In genomic region chr19:10449708-10450107, GRCm38 (mm10) we compare ENCODE assay signal across 9 mouse cellular contexts. TPM values are rescaled to one million over a fixed set of nuclear protein-coding genes. Genes with fewer than 3 reads are reported as not detected.
DNase-seq lines count a peak whose midpoint lies in the region; ATAC-seq and TF ChIP-seq lines count a peak whose summit lies in the region.
"Had no signal": no experiment of that assay in that cellular context is flagged by ENCODE, and none has a peak within 500 bp of the region (broad histone marks: within the 10 kb centered on the region; RNA-seq: fewer than 3 reads in every experiment).

No protein-coding gene starts in this region.

- TF ChIP-seq POLR2A in kidney, adult 2 months (IDR thresholded peaks at IDR 0.05; ENCODE audit: low read depth, low read length) = no peak

- no peak overlapping the region for H3K9ac ChIP-seq in stomach, embryonic 15.5 days

- H3K27ac ChIP-seq in gastrocnemius, adult 2 months = no peak overlapping the region
- H3K27ac ChIP-seq in kidney, adult 2 months (ENCODE audit: insufficient read depth, low read depth, low read length) = no peak overlapping the region
- no peak overlapping the region for H3K27ac ChIP-seq in limb, embryonic 10.5 days
- no peak overlapping the region for H3K27ac ChIP-seq in stomach, embryonic 15.5 days

- TF ChIP-seq CTCF in gastrocnemius, adult 2 months (IDR thresholded peaks at IDR 0.05) = peak; percentile 90; the same call in 1 of the 2 replicates
- TF ChIP-seq CTCF in kidney, adult 2 months (conservative IDR thresholded peaks at IDR 0.05; ENCODE audit: insufficient read depth, insufficient read length, low read depth, low read length) = peak; percentile 73

- H3K4me2 ChIP-seq in stomach, embryonic 15.5 days = no peak overlapping the region

- H3K4me3 ChIP-seq in gastrocnemius, adult 2 months = no peak overlapping the region
- H3K4me3 ChIP-seq in kidney, adult 2 months (ENCODE audit: insufficient read depth, low read depth, low read length) = no peak overlapping the region
- H3K4me3 ChIP-seq in limb, embryonic 10.5 days = no peak overlapping the region
- H3K4me3 ChIP-seq in stomach, embryonic 15.5 days (replicated peaks) = no peak overlapping the region
- H3K4me3 ChIP-seq: erythroblast, embryonic 14.5 days had no signal

- H3K36me3 ChIP-seq in kidney, adult 2 months (ENCODE audit: control insufficient read depth, insufficient read depth, low read length) = no peaks in the 10 kb centered on the region
- H3K36me3 ChIP-seq in limb, embryonic 10.5 days = no peaks in the 10 kb centered on the region
- H3K36me3 ChIP-seq in stomach, embryonic 15.5 days = no peaks in the 10 kb centered on the region

- 11% methylated on average over 3 of the region's 3 CpGs for WGBS in kidney, adult 2 months
- WGBS in limb, embryonic 10.5 days = 2% methylated on average over 3 of the region's 3 CpGs
- WGBS in stomach, embryonic 15.5 days = 3% methylated on average over 3 of the region's 3 CpGs

- H3K9me3 ChIP-seq in limb, embryonic 10.5 days (replicated peaks) = no peaks in the 10 kb centered on the region
- H3K9me3 ChIP-seq in stomach, embryonic 15.5 days = no peaks in the 10 kb centered on the region

- no peaks in the 10 kb centered on the region; the same call in 1 of the 2 replicates for H3K27me3 ChIP-seq in kidney, adult 2 months (replicated peaks; ENCODE audit: control insufficient read depth, insufficient read depth, low read length)
- peaks cover 37% of the 10 kb centered on the region for H3K27me3 ChIP-seq in limb, embryonic 10.5 days (ENCODE audit: low read depth, poor library complexity, severe bottlenecking)
- H3K27me3 ChIP-seq in stomach, embryonic 15.5 days (replicated peaks) = peaks cover 3% of the 10 kb centered on the region; the same call in 1 of the 2 replicates

- peak; percentile 33 to 46 for DNase-seq in urinary bladder, adult 18-20 months (ENCODE audit: low spot score in 2 of 2)
- DNase-seq in urinary bladder, adult 2 months (ENCODE audit: low spot score) = no peak
- peak; percentile 69 to 81 for DNase-seq in cerebellum, postnatal 25 days
- peak; percentile 58 for DNase-seq in gastrocnemius, adult 2 months
- peak; percentile 74 for DNase-seq in kidney, adult 2 months
- DNase-seq in limb, embryonic 10.5 days (ENCODE audit: low spot score) = peak; percentile 79

- intact Hi-C loops in gastrocnemius, adult 2 months (cut with DNase I) = loop anchor here (1.0 kb wide), 1 partner anchor 37 kb away; no protein-coding TSS in a partner anchor

- 0 out of 2 replicates have a peak, but pooled peaks have one; percentile 49 for ATAC-seq in monocyte, adult 5-6 weeks (replicated peaks; ENCODE audit: insufficient number of reproducible peaks, low FRiP score, low TSS enrichment, poor library complexity, severe bottlenecking)
- ATAC-seq in stomach, embryonic 15.5 days (ENCODE audit: insufficient read depth, low FRiP score, low read depth) = peak; percentile 60; the same call in 1 of the 2 replicates

- no peaks in the 10 kb centered on the region for H3K4me1 ChIP-seq in kidney, adult 2 months (ENCODE audit: control insufficient read depth, insufficient read depth, low read length)
- H3K4me1 ChIP-seq in limb, embryonic 10.5 days = no peaks in the 10 kb centered on the region
- H3K4me1 ChIP-seq in stomach, embryonic 15.5 days = no peaks in the 10 kb centered on the region

RNA-seq across cellular contexts. Expression of gene Lrrc10b, which starts 7.6 kb away (rescaled TPM):
- 2.9 and 3.3 TPM in 2 replicates for polyA plus RNA-seq in urinary bladder, adult 2 months (2012; rRNA removed)
- under 1 TPM; 0.33 TPM for total RNA-seq in gastrocnemius, adult 2 months (2021)
- 0.39 and 0.94 TPM in 2 replicates for polyA plus RNA-seq in kidney, adult 2 months (2012; rRNA removed)
- polyA plus RNA-seq in limb, embryonic 10.5 days (2016; fragmentation: Nextera tagmentation; extraction: Ambion mirVana) = 0.11 TPM in 1 of 2 replicates, not detected in the other
- total RNA-seq in monocyte, adult 5-6 weeks (2017) = 0.21 to 0.29 TPM in 2 of 3 replicates, not detected in the other
- polyA plus RNA-seq in stomach, embryonic 15.5 days (2015; fragmentation: Nextera tagmentation; extraction: Ambion mirVana) = 0.57 and 0.91 TPM in 2 replicates
- polyA plus RNA-seq: erythroblast, embryonic 14.5 days had no signal

RNA-seq across cellular contexts. Expression of gene Ppp1r32, which starts 33.0 kb away (rescaled TPM):
- polyA plus RNA-seq in urinary bladder, adult 2 months (2012; rRNA removed) = 0.26 and 0.44 TPM in 2 replicates
- 1 to 10 TPM in 1 of 2 experiments, under 1 TPM in 1; 0.97 to 1.5 TPM for total RNA-seq in gastrocnemius, adult 2 months (2021)
- 0.37 and 0.66 TPM in 2 replicates for polyA plus RNA-seq in kidney, adult 2 months (2012; rRNA removed)
- polyA plus RNA-seq in limb, embryonic 10.5 days (2016; fragmentation: Nextera tagmentation; extraction: Ambion mirVana) = not detected in 2 replicates
- 0.67 TPM in 1 of 3 replicates, not detected in the others for total RNA-seq in monocyte, adult 5-6 weeks (2017)
- 0.19 and 0.22 TPM in 2 replicates for polyA plus RNA-seq in stomach, embryonic 15.5 days (2015; fragmentation: Nextera tagmentation; extraction: Ambion mirVana)
